Mouse (Mus musculus) small intestine, adult 2 months (tissue): ENCODE results near the gene Ypel3. TPM values are rescaled to one million over a fixed set of nuclear protein-coding genes. Genes with fewer than 3 reads are reported as not detected.

Source experiments
- H3K27ac ChIP-seq: fragments of 200-500 bp; 2 replicates; pipeline ENCODE4 v1.5.1; 2012; ENCODE audit warnings: low read depth, low read length, control low read depth, inconsistent platforms; ENCODE audit not compliant: insufficient read depth
- H3K27me3 ChIP-seq: fragments of 200-500 bp; 2 replicates; pipeline ENCODE4 v1.6.1; 2012; ENCODE audit warnings: mild to moderate bottlenecking, moderate library complexity, low read length, inconsistent platforms; ENCODE audit not compliant: control insufficient read depth, insufficient read depth
- H3K36me3 ChIP-seq: fragments of 200-500 bp; 2 replicates; pipeline ENCODE4 v1.6.1; 2012; ENCODE audit warnings: mild to moderate bottlenecking, low read length, control low read depth, inconsistent platforms; ENCODE audit not compliant: control insufficient read depth, insufficient read depth
- H3K4me1 ChIP-seq: fragments of 200-500 bp; 2 replicates; pipeline ENCODE4 v1.6.1; 2012; ENCODE audit warnings: low read length, inconsistent platforms, mixed read lengths; ENCODE audit not compliant: control insufficient read depth, insufficient read depth, insufficient read length
- H3K4me3 ChIP-seq: fragments of 200-500 bp; 2 replicates; pipeline ENCODE4 v1.5.1; 2012; ENCODE audit warnings: low read depth, mild to moderate bottlenecking, control low read depth, inconsistent platforms, low read length, moderate library complexity
- CTCF ChIP-seq: fragments of 200-500 bp; IDR thresholded peaks from 2 replicates; pipeline ENCODE4 v1.5.1; 2012; ENCODE audit warnings: low read depth, mild to moderate bottlenecking, control low read depth, inconsistent platforms, low read length, moderate library complexity, mixed read lengths; ENCODE audit not compliant: insufficient replicate concordance, insufficient read length; ENCODE audit errors: extremely low read depth
- POLR2A ChIP-seq: fragments of 200-500 bp; IDR thresholded peaks from 2 replicates; pipeline ENCODE4 v1.6.1; 2012; ENCODE audit warnings: low read depth, mild to moderate bottlenecking, control low read depth, inconsistent platforms, low read length, moderate library complexity
- WGBS: fragments of 180-500 bp; shearing (Covaris S2); methylation state at CpG from one replicate; pipeline ENCODE4 v1.1.7; 2018; 5-methylcytosine and 5-hydroxymethylcytosine counted together
- polyA plus RNA-seq: library from polyadenylated mRNA; depleted of rRNA; stranded (reverse); fragments of >200 nt; gene quantifications from 2 replicates; pipeline ENCODE4 v1.2.3, GENCODE M21; 2012; rRNA removed

The Ypel3 gene
- polyA plus RNA-seq, 1 experiment: 244 TPM

DNA sequence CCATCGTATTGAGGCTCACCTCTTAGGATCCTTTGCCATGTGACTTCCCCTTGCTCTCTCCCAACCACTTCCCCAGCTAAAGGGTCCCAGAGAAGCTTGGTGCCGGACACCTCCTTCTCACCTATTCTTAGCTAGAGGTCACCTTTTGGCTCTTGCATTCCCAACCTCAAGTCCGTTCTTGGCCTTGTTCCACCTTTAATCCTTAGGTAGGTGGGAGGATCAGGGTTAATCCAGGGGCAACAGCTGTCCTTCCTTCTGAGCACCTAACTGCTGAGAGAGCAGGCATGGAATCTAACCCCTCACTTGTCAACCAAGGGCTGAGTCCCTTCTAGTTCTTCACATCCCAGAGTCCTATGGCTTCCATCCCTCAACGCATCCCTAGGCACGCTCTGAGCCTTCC, 49.2 kb downstream of the Ypel3 start:
- 61% methylated on average over 5 of the region's 5 CpGs for WGBS
- TF ChIP-seq CTCF (no peak), POLR2A (no peak)

More for the DNA sequence above, 49.2 kb downstream of the Ypel3 start:
- H3K36me3 ChIP-seq: no peaks in the 10 kb centered on the region
- H3K27me3 ChIP-seq: peaks cover 25% of the 10 kb centered on the region
- H3K27ac ChIP-seq: no peak overlapping the region
- H3K4me1 ChIP-seq: no peaks in the 10 kb centered on the region; the same call in 1 of the 2 replicates
- no peak overlapping the region for H3K4me3 ChIP-seq

Other genes starting within 250 kb of the Ypel3 start
- 37.3 and 79.1 TPM in 2 replicates for gene Eif3c, start 210.5 kb upstream of the Ypel3 start, polyA plus RNA-seq
- 2.3 TPM in 2 replicates for gene Apobr, start 192.0 kb upstream of the Ypel3 start, polyA plus RNA-seq
- 24.9 and 55.7 TPM in 2 replicates for gene Cln3, start 191.1 kb upstream of the Ypel3 start, polyA plus RNA-seq
- 0.15 and 0.51 TPM in 2 replicates for gene Il27, start 182.0 kb upstream of the Ypel3 start, polyA plus RNA-seq
- gene Nupr1, start 146.1 kb upstream of the Ypel3 start, polyA plus RNA-seq: 32.5 and 97.9 TPM in 2 replicates
- gene Sgf29, start 127.6 kb upstream of the Ypel3 start, polyA plus RNA-seq: 16.7 and 23.9 TPM in 2 replicates
- gene Sult1a1, start 100.5 kb upstream of the Ypel3 start, polyA plus RNA-seq: 5.0 and 7.4 TPM in 2 replicates
- 35.8 and 40.6 TPM in 2 replicates for gene Bola2, start 81.6 kb upstream of the Ypel3 start, polyA plus RNA-seq
- gene Slx1b, start 81.2 kb upstream of the Ypel3 start, polyA plus RNA-seq: 7.9 and 16.0 TPM in 2 replicates
- 114 and 157 TPM in 2 replicates for gene Coro1a, start 69.2 kb upstream of the Ypel3 start, polyA plus RNA-seq
- gene Mapk3, start 17.4 kb upstream of the Ypel3 start, polyA plus RNA-seq: 208 and 472 TPM in 2 replicates
- 5.0 and 24.4 TPM in 2 replicates for gene Gdpd3, start 10.6 kb upstream of the Ypel3 start, polyA plus RNA-seq
- gene Tbx6, start 4.5 kb downstream of the Ypel3 start, polyA plus RNA-seq: 1.4 and 2.4 TPM in 2 replicates
- 101 and 199 TPM in 2 replicates for gene Ppp4c, start 15.5 kb downstream of the Ypel3 start, polyA plus RNA-seq
- gene Fam57b, start 20.7 kb downstream of the Ypel3 start, polyA plus RNA-seq: 2.2 and 4.1 TPM in 2 replicates
- gene 4930451I11Rik, start 54.7 kb downstream of the Ypel3 start, polyA plus RNA-seq: not detected in 2 replicates
- gene Doc2a, start 70.5 kb downstream of the Ypel3 start, polyA plus RNA-seq: not detected in 2 replicates
- 1.3 and 3.6 TPM in 2 replicates for gene Hirip3, start 85.0 kb downstream of the Ypel3 start, polyA plus RNA-seq
- gene Ino80e, start 85.4 kb downstream of the Ypel3 start, polyA plus RNA-seq: 16.5 and 42.8 TPM in 2 replicates
- 42.3 and 77.4 TPM in 2 replicates for gene Taok2, start 107.7 kb downstream of the Ypel3 start, polyA plus RNA-seq
- gene Tmem219, start 146.0 kb downstream of the Ypel3 start, polyA plus RNA-seq: 51.5 and 143 TPM in 2 replicates
- gene Kctd13, start 151.9 kb downstream of the Ypel3 start, polyA plus RNA-seq: 9.1 and 18.8 TPM in 2 replicates
- gene Asphd1, start 172.6 kb downstream of the Ypel3 start, polyA plus RNA-seq: 0.18 and 0.19 TPM in 2 replicates
- gene Sez6l2, start 173.6 kb downstream of the Ypel3 start, polyA plus RNA-seq: 1.3 and 2.6 TPM in 2 replicates
- 157 and 467 TPM in 2 replicates for gene Cdipt, start 199.0 kb downstream of the Ypel3 start, polyA plus RNA-seq
- 0.15 and 0.74 TPM in 2 replicates for gene Cdiptos, start 199.1 kb downstream of the Ypel3 start, polyA plus RNA-seq
- gene Mvp, start 237.7 kb downstream of the Ypel3 start, polyA plus RNA-seq: 148 and 353 TPM in 2 replicates
- 0.76 and 2.9 TPM in 2 replicates for gene Pagr1b, start 239.5 kb downstream of the Ypel3 start, polyA plus RNA-seq
- gene Pagr1a, start 240.4 kb downstream of the Ypel3 start, polyA plus RNA-seq: 1.6 and 3.7 TPM in 2 replicates
- 9.5 and 26.4 TPM in 2 replicates for gene Gm42742, start 244.1 kb downstream of the Ypel3 start, polyA plus RNA-seq
- 1.3 and 2.7 TPM in 2 replicates for gene Prrt2, start 244.3 kb downstream of the Ypel3 start, polyA plus RNA-seq